Mouse (Mus musculus) midbrain, postnatal 0 days (tissue): ENCODE measurements at regions not wholly inside any gene's neighbourhood (a gene's known extent, or its start where the extent isn't known, plus 50 kb on each side); places are given as distances from the start of the nearest gene placed in this dataset.

Experiments
- ATAC-seq: fragments of 200-750 bp; cut with Nextera tagmentation; 2 replicates; pipeline ENCODE4 v1.8.0; 2017; ENCODE audit warnings: moderate number of reproducible peaks, mild to moderate bottlenecking, moderate TSS enrichment, moderate library complexity; ENCODE audit not compliant: low FRiP score
- DNase-seq: peaks from one replicate; pipeline ENCODE4 v3.0.0-alpha.2; 2015; ENCODE audit warnings: low spot score
- H3K27ac ChIP-seq: fragments of 300-500 bp; sonication (generic); 2 replicates; pipeline ENCODE4 v1.5.1; 2014; ENCODE audit warnings: low read depth, mild to moderate bottlenecking, low read length, mixed read lengths
- H3K27me3 ChIP-seq: fragments of 300-500 bp; sonication (generic); 2 replicates; pipeline ENCODE4 v1.6.1; 2014; ENCODE audit warnings: low read length, control low read depth, mixed read lengths; ENCODE audit not compliant: insufficient read depth
- H3K36me3 ChIP-seq: fragments of 300-500 bp; sonication (generic); 2 replicates; pipeline ENCODE4 v1.6.1; 2014; ENCODE audit warnings: low read length, control low read depth, mixed read lengths; ENCODE audit not compliant: insufficient read depth
- H3K4me1 ChIP-seq: fragments of 300-500 bp; sonication (generic); 2 replicates; pipeline ENCODE4 v1.6.1; 2014; ENCODE audit warnings: mild to moderate bottlenecking, control low read depth, antibody characterized with exemption, low read length, mixed read lengths; ENCODE audit not compliant: insufficient read depth
- H3K4me2 ChIP-seq: fragments of 300-500 bp; sonication (generic); 2 replicates; pipeline ENCODE4 v1.6.1; 2014; ENCODE audit warnings: low read depth, mild to moderate bottlenecking, low read length, mixed read lengths; ENCODE audit not compliant: poor library complexity, severe bottlenecking
- H3K4me3 ChIP-seq: fragments of 300-500 bp; sonication (generic); 2 replicates; pipeline ENCODE4 v1.5.1; 2014; ENCODE audit warnings: low read depth, mild to moderate bottlenecking, low read length, moderate library complexity
- H3K9ac ChIP-seq: fragments of 300-500 bp; sonication (generic); replicated peaks from 2 replicates; pipeline ENCODE4 v1.6.1; 2014; ENCODE audit warnings: mild to moderate bottlenecking, low read length, moderate library complexity, mixed read lengths; ENCODE audit not compliant: poor library complexity, severe bottlenecking
- H3K9me3 ChIP-seq: fragments of 300-500 bp; sonication (generic); 2 replicates; pipeline ENCODE4 v1.6.1; 2016; ENCODE audit warnings: low read length, control low read depth
- CTCF ChIP-seq: IDR thresholded peaks from 2 replicates; pipeline ENCODE4 v1.5.1; 2016; ENCODE audit warnings: antibody characterized with exemption, mild to moderate bottlenecking
- WGBS: fragments of 180-500 bp; shearing (Covaris S2); extraction: QIAGEN DNeasy Blood & Tissue Kit; methylation state at CpG from one replicate; pipeline ENCODE4 v1.1.7; 2014; 5-methylcytosine and 5-hydroxymethylcytosine counted together

- 90% methylated on average over 4 of the region's 4 CpGs for WGBS
- no peaks in the 10 kb centered on the region; the same call in 1 of the 2 replicates for H3K4me1 ChIP-seq
- no peak overlapping the region for H3K4me2 ChIP-seq
- H3K4me3 ChIP-seq, result no peak overlapping the region
- H3K27ac ChIP-seq, result no peak overlapping the region
- no peaks in the 10 kb centered on the region for H3K36me3 ChIP-seq
- ATAC-seq, result no peak
- no peaks in the 10 kb centered on the region for H3K27me3 ChIP-seq
- no peak for TF ChIP-seq CTCF
- no peak for DNase-seq
- H3K9ac ChIP-seq, result no peak overlapping the region
- no peaks in the 10 kb centered on the region for H3K9me3 ChIP-seq
These were observed 73.6 kb upstream of the Pmepa1 start for GRCm38 (mm10) chr2:173349910-173350309.

GRCm38 (mm10) chr2:173350405-173350804 is 74.1 kb upstream of the Pmepa1 start:
- Histone ChIP-seq H3K36me3 (no peaks in the 10 kb centered on the region), H3K4me1 (no peaks in the 10 kb centered on the region; the same call in 1 of the 2 replicates), H3K27ac (no peak overlapping the region), H3K9ac (no peak overlapping the region), H3K4me3 (no peak overlapping the region), H3K4me2 (no peak overlapping the region), H3K9me3 (no peaks in the 10 kb centered on the region), H3K27me3 (no peaks in the 10 kb centered on the region)
- 93% methylated on average over 3 of the region's 3 CpGs for WGBS
- TF ChIP-seq CTCF, result no peak
- ATAC-seq, result no peak
- no peak for DNase-seq

- no peaks in the 10 kb centered on the region for H3K9me3 ChIP-seq
- no peak for TF ChIP-seq CTCF
- no peaks in the 10 kb centered on the region for H3K27me3 ChIP-seq
- H3K4me2 ChIP-seq, result no peak overlapping the region
- ATAC-seq (no peak), DNase-seq (no peak)
- no peaks in the 10 kb centered on the region for H3K36me3 ChIP-seq
- H3K4me1 ChIP-seq, result no peaks in the 10 kb centered on the region; the same call in 1 of the 2 replicates
- no peak overlapping the region for H3K27ac ChIP-seq
- no peak overlapping the region for H3K4me3 ChIP-seq
- no peak overlapping the region for H3K9ac ChIP-seq
- 72% methylated on average over 3 of the region's 3 CpGs for WGBS
These were observed 74.5 kb upstream of the Pmepa1 start for GRCm38 (mm10) chr2:173350831-173351230.

GRCm38 (mm10) chr2:173351831-173352755 is 75.8 kb upstream of the Pmepa1 start:
- 59% methylated on average over 18 of the region's 18 CpGs for WGBS
- no peak overlapping the region for H3K4me3 ChIP-seq
- H3K4me1 ChIP-seq, result no peaks in the 10 kb centered on the region; the same call in 1 of the 2 replicates
- H3K27me3 ChIP-seq, result no peaks in the 10 kb centered on the region
- no peak for TF ChIP-seq CTCF
- H3K9ac ChIP-seq, result no peak overlapping the region
- no peaks in the 10 kb centered on the region for H3K9me3 ChIP-seq
- H3K4me2 ChIP-seq, result no peak overlapping the region
- H3K36me3 ChIP-seq, result no peaks in the 10 kb centered on the region
- DNase-seq (peak; percentile 71), ATAC-seq (no peak)
- no peak overlapping the region for H3K27ac ChIP-seq

GRCm38 (mm10) chr2:173352756-173353139 is 76.4 kb upstream of the Pmepa1 start:
- Histone ChIP-seq H3K27ac (peak overlapping the region; percentile 13; the same call in 1 of the 2 replicates), H3K4me2 (no peak overlapping the region), H3K27me3 (no peaks in the 10 kb centered on the region), H3K9ac (no peak overlapping the region), H3K4me3 (no peak overlapping the region), H3K36me3 (no peaks in the 10 kb centered on the region), H3K9me3 (no peaks in the 10 kb centered on the region), H3K4me1 (no peaks in the 10 kb centered on the region; the same call in 1 of the 2 replicates)
- 64% methylated on average over 3 of the region's 3 CpGs for WGBS
- no peak for TF ChIP-seq CTCF
- ATAC-seq (no peak), DNase-seq (no peak)
